Mouse (Mus musculus): ENCODE results near the gene Gm21905. TPM values are rescaled to one million over a fixed set of nuclear protein-coding genes. Genes with fewer than 3 reads are reported as not detected.

Gm21905 gene
- total RNA-seq, 4 experiments from 2014 or later, result not detected

Other genes starting within 250 kb of the Gm21905 start
- 10 to 100 TPM; 69.0 to 91.3 (median 78.6) TPM for gene Atp8a1, start 99.0 kb downstream of the Gm21905 start, total RNA-seq (2022)
- gene Gm5108, start 4.8 kb downstream of the Gm21905 start, total RNA-seq (2022), result not detected
- gene Grxcr1, start 85.4 kb upstream of the Gm21905 start, total RNA-seq (2022), result not detected